Mouse (Mus musculus) brain, embryonic 18.5 days (tissue): ENCODE results near the gene Mlh3.

Source experiments
- DNase-seq: peaks from one replicate; pipeline ENCODE4 v3.0.0-alpha.2; 2012; ENCODE audit warnings: low read depth, low spot score

Mlh3 gene

GRCm38 (mm10) chr12:85227876-85228599 lies 42.4 kb downstream of the Mlh3 start:
- no peak for DNase-seq

GRCm38 (mm10) chr12:85227227-85227626 lies 43.2 kb downstream of the Mlh3 start:
- DNase-seq: no peak

GRCm38 (mm10) chr12:85219905-85220290 lies 50.5 kb downstream of the Mlh3 start:
- no peak for DNase-seq

GRCm38 (mm10) chr12:85219236-85219904 lies 51.0 kb downstream of the Mlh3 start, which contains the start of gene Eif2b2:
Gene Eif2b2, plus strand, starts transcription at chr12:85219481.
- DNase-seq: peak; percentile 94

- no peak for DNase-seq
Observed at GRCm38 (mm10) chr12:85217733-85218310, 52.6 kb downstream of the Mlh3 start.

GRCm38 (mm10) chr12:85215031-85215430 lies 55.4 kb downstream of the Mlh3 start:
- no peak for DNase-seq

GRCm38 (mm10) chr12:85208687-85209199 lies 61.7 kb downstream of the Mlh3 start:
- no peak for DNase-seq

- no peak for DNase-seq
Observed at GRCm38 (mm10) chr12:85205425-85205824, 65.0 kb downstream of the Mlh3 start.

GRCm38 (mm10) chr12:85204105-85204504 lies 66.3 kb downstream of the Mlh3 start:
- DNase-seq: no peak

GRCm38 (mm10) chr12:85203699-85204098 lies 66.7 kb downstream of the Mlh3 start:
- no peak for DNase-seq

- no peak for DNase-seq
Observed at GRCm38 (mm10) chr12:85202191-85202590, 68.2 kb downstream of the Mlh3 start.

- DNase-seq: no peak
Observed at GRCm38 (mm10) chr12:85201830-85202147, 68.6 kb downstream of the Mlh3 start.

GRCm38 (mm10) chr12:85200929-85201829 lies 69.2 kb downstream of the Mlh3 start:
- DNase-seq: no peak

GRCm38 (mm10) chr12:85199954-85200353 lies 70.4 kb downstream of the Mlh3 start:
- no peak for DNase-seq

- no peak for DNase-seq
Observed at GRCm38 (mm10) chr12:85197936-85198335, 72.5 kb downstream of the Mlh3 start.

- no peak for DNase-seq
Observed at GRCm38 (mm10) chr12:85197371-85197770, 73.0 kb downstream of the Mlh3 start.

GRCm38 (mm10) chr12:85196191-85196590 lies 74.2 kb downstream of the Mlh3 start:
- no peak for DNase-seq

- no peak for DNase-seq
Observed at GRCm38 (mm10) chr12:85195086-85195485, 75.3 kb downstream of the Mlh3 start.

- DNase-seq: no peak
Observed at GRCm38 (mm10) chr12:85194623-85195018, 75.8 kb downstream of the Mlh3 start.

GRCm38 (mm10) chr12:85193923-85194622 lies 76.3 kb downstream of the Mlh3 start:
- no peak for DNase-seq

GRCm38 (mm10) chr12:85193146-85193545 lies 77.3 kb downstream of the Mlh3 start:
- no peak for DNase-seq
